ENCODE assay signal across 17 mouse cellular contexts in genomic region chr5:127800907-127801306, GRCm38 (mm10).
A peak's percentile ranks its signal among the peaks of the same experiment; 100 is the strongest.
DNase-seq lines count a peak whose midpoint lies in the region; ATAC-seq and TF ChIP-seq lines count a peak whose summit lies in the region.
"Had no signal": no experiment of that assay in that cellular context is flagged by ENCODE, and none has a peak within 500 bp of the region (broad histone marks: within the 10 kb centered on the region; RNA-seq: fewer than 3 reads in every experiment).

No protein-coding gene starts in this region.

- no peak overlapping the region for H3K9ac ChIP-seq in kidney, postnatal 0 days (ENCODE audit: low read depth, low read length)
- H3K9ac ChIP-seq in kidney, embryonic 15.5 days, result no peak overlapping the region
- no peak overlapping the region for H3K9ac ChIP-seq in midbrain, embryonic 14.5 days (replicated peaks; ENCODE audit: low read length)
- H3K9ac ChIP-seq in midbrain, embryonic 16.5 days (ENCODE audit: low read depth, low read length), result no peak overlapping the region
- no peak overlapping the region for H3K9ac ChIP-seq in stomach, postnatal 0 days (ENCODE audit: low read length)
- H3K9ac ChIP-seq: limb, embryonic 15.5 days; lung, embryonic 15.5 days; midbrain, embryonic 12.5 days had no signal

- no peak for TF ChIP-seq EP300 in stomach, postnatal 0 days (optimal IDR thresholded peaks at IDR 0.05)

- peak; percentile 41; the same call in 1 of the 2 replicates for TF ChIP-seq CTCF in kidney, postnatal 0 days (IDR thresholded peaks at IDR 0.05; ENCODE audit: low read depth)
- peak; percentile 30 for TF ChIP-seq CTCF in stomach, postnatal 0 days (IDR thresholded peaks at IDR 0.05; ENCODE audit: low read depth)

- no peaks in the 10 kb centered on the region for H3K27me3 ChIP-seq in kidney, postnatal 0 days (ENCODE audit: insufficient read depth, low read length)
- no peaks in the 10 kb centered on the region; the same call in 1 of the 2 replicates for H3K27me3 ChIP-seq in kidney, embryonic 15.5 days
- no peaks in the 10 kb centered on the region for H3K27me3 ChIP-seq in midbrain, embryonic 14.5 days (ENCODE audit: control insufficient read depth, insufficient read depth, low read length)
- H3K27me3 ChIP-seq in midbrain, embryonic 16.5 days (ENCODE audit: control insufficient read depth, insufficient read depth, low read depth, low read length), result no peaks in the 10 kb centered on the region
- no peaks in the 10 kb centered on the region for H3K27me3 ChIP-seq in stomach, postnatal 0 days (ENCODE audit: control insufficient read depth, insufficient read depth, low read length)
- H3K27me3 ChIP-seq: CH12.LX; limb, embryonic 15.5 days; lung, embryonic 15.5 days; midbrain, embryonic 12.5 days had no signal

- H3K36me3 ChIP-seq in kidney, postnatal 0 days (ENCODE audit: insufficient read depth, low read length), result no peaks in the 10 kb centered on the region
- no peaks in the 10 kb centered on the region for H3K36me3 ChIP-seq in kidney, embryonic 15.5 days
- H3K36me3 ChIP-seq in midbrain, embryonic 14.5 days (ENCODE audit: control insufficient read depth, insufficient read depth, low read length), result no peaks in the 10 kb centered on the region
- no peaks in the 10 kb centered on the region for H3K36me3 ChIP-seq in midbrain, embryonic 16.5 days (ENCODE audit: control insufficient read depth, insufficient read depth, low read length)
- no peaks in the 10 kb centered on the region for H3K36me3 ChIP-seq in stomach, postnatal 0 days (ENCODE audit: control insufficient read depth, insufficient read depth, low read length)
- H3K36me3 ChIP-seq: limb, embryonic 15.5 days; lung, embryonic 15.5 days; midbrain, embryonic 12.5 days had no signal

- no peak overlapping the region for H3K4me2 ChIP-seq in kidney, postnatal 0 days (ENCODE audit: low read length)
- no peak overlapping the region for H3K4me2 ChIP-seq in kidney, embryonic 15.5 days
- H3K4me2 ChIP-seq in midbrain, embryonic 14.5 days (ENCODE audit: low read length), result no peak overlapping the region
- no peak overlapping the region for H3K4me2 ChIP-seq in midbrain, embryonic 16.5 days (ENCODE audit: low read length)
- H3K4me2 ChIP-seq in stomach, postnatal 0 days (replicated peaks; ENCODE audit: low read depth), result no peak overlapping the region
- H3K4me2 ChIP-seq: limb, embryonic 15.5 days; lung, embryonic 15.5 days; midbrain, embryonic 12.5 days had no signal

- no peak overlapping the region for H3K4me3 ChIP-seq in kidney, postnatal 0 days (replicated peaks; ENCODE audit: low read depth, low read length)
- H3K4me3 ChIP-seq in kidney, embryonic 15.5 days (replicated peaks), result no peak overlapping the region
- no peak overlapping the region for H3K4me3 ChIP-seq in midbrain, embryonic 14.5 days (replicated peaks; ENCODE audit: low read depth, low read length)
- no peak overlapping the region for H3K4me3 ChIP-seq in midbrain, embryonic 16.5 days (ENCODE audit: low read depth, low read length)
- no peak overlapping the region for H3K4me3 ChIP-seq in stomach, postnatal 0 days (ENCODE audit: low read depth, low read length)
- H3K4me3 ChIP-seq: erythroblast, embryonic 14.5 days; limb, embryonic 15.5 days; lung, embryonic 15.5 days; midbrain, embryonic 12.5 days had no signal

- H3K4me1 ChIP-seq in kidney, postnatal 0 days (replicated peaks; ENCODE audit: insufficient read depth, low read length), result no peaks in the 10 kb centered on the region
- no peaks in the 10 kb centered on the region for H3K4me1 ChIP-seq in kidney, embryonic 15.5 days
- H3K4me1 ChIP-seq in midbrain, embryonic 14.5 days (ENCODE audit: control insufficient read depth, insufficient read depth, low read length), result no peaks in the 10 kb centered on the region
- no peaks in the 10 kb centered on the region for H3K4me1 ChIP-seq in midbrain, embryonic 16.5 days (ENCODE audit: control insufficient read depth, insufficient read depth, low read length)
- H3K4me1 ChIP-seq in stomach, postnatal 0 days (replicated peaks; ENCODE audit: control insufficient read depth, insufficient read depth), result no peaks in the 10 kb centered on the region
- H3K4me1 ChIP-seq: limb, embryonic 15.5 days; lung, embryonic 15.5 days; midbrain, embryonic 12.5 days had no signal

- no peak overlapping the region for H3K27ac ChIP-seq in kidney, postnatal 0 days
- H3K27ac ChIP-seq in kidney, embryonic 15.5 days, result no peak overlapping the region
- H3K27ac ChIP-seq in midbrain, embryonic 14.5 days (replicated peaks; ENCODE audit: low read depth, low read length), result no peak overlapping the region
- H3K27ac ChIP-seq in midbrain, embryonic 16.5 days (ENCODE audit: low read length), result no peak overlapping the region
- H3K27ac ChIP-seq in stomach, postnatal 0 days (replicated peaks), result no peak overlapping the region
- H3K27ac ChIP-seq: limb, embryonic 15.5 days; lung, embryonic 15.5 days; midbrain, embryonic 12.5 days had no signal

- peak; percentile 45 for DNase-seq in embryo, embryonic 10 days (ENCODE audit: low spot score)
- no peak for DNase-seq in embryo, embryonic 9.5 days (ENCODE audit: extremely low spot score)
- DNase-seq in kidney, postnatal 0 days (ENCODE audit: low spot score), result peak; percentile 12
- peak; percentile 65 for DNase-seq in midbrain, embryonic 14.5 days
- no peak for DNase-seq in stomach, postnatal 0 days (ENCODE audit: low spot score)
- no peak for DNase-seq in thymus, postnatal 36 days
- DNase-seq: adrenal gland, adult 8-10 months; cerebellum, postnatal 25 days; kidney, postnatal 14 days; thymus, postnatal 25 days had no signal

- no peak for ATAC-seq in kidney, postnatal 0 days (replicated peaks; ENCODE audit: low FRiP score, low read depth)
- ATAC-seq in kidney, embryonic 15.5 days (replicated peaks; ENCODE audit: low FRiP score), result no peak
- ATAC-seq in midbrain, embryonic 14.5 days (ENCODE audit: low FRiP score, low TSS enrichment), result no peak
- ATAC-seq in midbrain, embryonic 16.5 days, result no peak
- ATAC-seq in stomach, postnatal 0 days (ENCODE audit: low FRiP score, low TSS enrichment), result no peak

- 66% methylated on average over 4 of the region's 4 CpGs for WGBS in kidney, postnatal 0 days
- 61% methylated on average over 4 of the region's 4 CpGs for WGBS in kidney, embryonic 15.5 days
- WGBS in midbrain, embryonic 14.5 days, result 41% methylated on average over 4 of the region's 4 CpGs
- 45% methylated on average over 4 of the region's 4 CpGs for WGBS in midbrain, embryonic 16.5 days
- 69% methylated on average over 4 of the region's 4 CpGs for WGBS in stomach, postnatal 0 days

- H3K9me3 ChIP-seq in kidney, postnatal 0 days (replicated peaks; ENCODE audit: low read length), result no peaks in the 10 kb centered on the region
- no peaks in the 10 kb centered on the region for H3K9me3 ChIP-seq in kidney, embryonic 15.5 days (replicated peaks)
- H3K9me3 ChIP-seq in midbrain, embryonic 14.5 days (ENCODE audit: control insufficient read depth, low read length), result no peaks in the 10 kb centered on the region
- no peaks in the 10 kb centered on the region for H3K9me3 ChIP-seq in midbrain, embryonic 16.5 days (replicated peaks; ENCODE audit: control insufficient read depth, low read length, poor library complexity, severe bottlenecking)
- H3K9me3 ChIP-seq in stomach, postnatal 0 days (ENCODE audit: control insufficient read depth, low read length), result no peaks in the 10 kb centered on the region
- H3K9me3 ChIP-seq: limb, embryonic 15.5 days; lung, embryonic 15.5 days; midbrain, embryonic 12.5 days had no signal

Comparison
In these comparisons a context has a peak if more than half of its experiments do, and no peak if none do; other contexts are left out.
1. DNase-seq: peak in embryo, embryonic 10 days (single experiment), kidney, postnatal 0 days (single experiment) and midbrain, embryonic 14.5 days (single experiment); none in embryo, embryonic 9.5 days (single experiment), stomach, postnatal 0 days (single experiment) and thymus, postnatal 36 days (0 of 2).